In genomic region chr1:43730491-43730924, GRCm38 (mm10) we compare ENCODE assay signal across 7 mouse cellular contexts. TPM values are rescaled to one million over a fixed set of nuclear protein-coding genes. Genes with fewer than 3 reads are reported as not detected.
DNase-seq lines count a peak whose midpoint lies in the region; ATAC-seq and TF ChIP-seq lines count a peak whose summit lies in the region.

Gene 1500015O10Rik, plus strand, starts transcription at chr1:43730602.

- H3K4me1 ChIP-seq in intestine, postnatal 0 days (replicated peaks; ENCODE audit: control insufficient read depth, insufficient read depth, low read length): no peaks in the 10 kb centered on the region

- H3K36me3 ChIP-seq in intestine, postnatal 0 days (ENCODE audit: control insufficient read depth, insufficient read depth): no peaks in the 10 kb centered on the region

- intact Hi-C loops in left cerebral cortex, postnatal 36 days (cut with DNase I): loop anchor here (10.0 kb wide), 2 partner anchors 286 to 586 kb away; partner anchors contain the start of gene Nck2

- 64% methylated on average over 16 of the region's 16 CpGs for WGBS in intestine, postnatal 0 days

- H3K9me3 ChIP-seq in intestine, postnatal 0 days (ENCODE audit: control insufficient read depth): no peaks in the 10 kb centered on the region

- TF ChIP-seq CTCF in intestine, postnatal 0 days (IDR thresholded peaks at IDR 0.05; ENCODE audit: low read depth): 0 out of 2 replicates have a peak, but pooled peaks have one; percentile 3

- ATAC-seq in cerebellum, adult (ENCODE audit: insufficient number of reproducible peaks, low FRiP score, low TSS enrichment): peak; percentile 56; the same call in 1 of the 2 replicates
- ATAC-seq in intestine, postnatal 0 days: no peak

- H3K9ac ChIP-seq in intestine, postnatal 0 days (ENCODE audit: low read depth, low read length): no peak within 1 kb of the TSS

- no peaks in the 10 kb centered on the region for H3K27me3 ChIP-seq in intestine, postnatal 0 days (replicated peaks; ENCODE audit: control insufficient read depth, insufficient read depth, low read length)

- DNase-seq in WW6 (ENCODE audit: low read depth, low spot score): peak; percentile 16
- peak; percentile 7 to 29 for DNase-seq in gastrocnemius, adult 8-10 months (ENCODE audit: low spot score in 2 of 2)
- peak; percentile 32 to 39 for DNase-seq in left cerebral cortex, postnatal 36 days (ENCODE audit: low spot score in 2 of 2)
- peak; percentile 51 for DNase-seq in right cerebral cortex, adult 18-20 months
- DNase-seq in thymus, postnatal 14 days: no peak

- no peak within 1 kb of the TSS for H3K4me2 ChIP-seq in intestine, postnatal 0 days (replicated peaks; ENCODE audit: low read depth)

- H3K4me3 ChIP-seq in intestine, postnatal 0 days (ENCODE audit: low read depth, low read length): no peak within 1 kb of the TSS

- H3K27ac ChIP-seq in intestine, postnatal 0 days (ENCODE audit: low read depth, low read length): no peak within 1 kb of the TSS

RNA-seq across cellular contexts. Expression of gene 1500015O10Rik, which starts in this region (rescaled TPM):
- 1 to 10 TPM in 2 of 4 experiments, under 1 TPM in 2; 0.36 to 6.5 (median 1.5) TPM for total RNA-seq in gastrocnemius, adult 8-10 months (2022)
- polyA plus RNA-seq in intestine, postnatal 0 days (2015; fragmentation: Nextera tagmentation; extraction: Ambion mirVana): 4.3 and 4.4 TPM in 2 replicates
- total RNA-seq in left cerebral cortex, postnatal 36 days (2021): 1 to 10 TPM; 1.5 TPM
